8 mouse cellular contexts compared by ENCODE assay signal in the genomic region with DNA sequence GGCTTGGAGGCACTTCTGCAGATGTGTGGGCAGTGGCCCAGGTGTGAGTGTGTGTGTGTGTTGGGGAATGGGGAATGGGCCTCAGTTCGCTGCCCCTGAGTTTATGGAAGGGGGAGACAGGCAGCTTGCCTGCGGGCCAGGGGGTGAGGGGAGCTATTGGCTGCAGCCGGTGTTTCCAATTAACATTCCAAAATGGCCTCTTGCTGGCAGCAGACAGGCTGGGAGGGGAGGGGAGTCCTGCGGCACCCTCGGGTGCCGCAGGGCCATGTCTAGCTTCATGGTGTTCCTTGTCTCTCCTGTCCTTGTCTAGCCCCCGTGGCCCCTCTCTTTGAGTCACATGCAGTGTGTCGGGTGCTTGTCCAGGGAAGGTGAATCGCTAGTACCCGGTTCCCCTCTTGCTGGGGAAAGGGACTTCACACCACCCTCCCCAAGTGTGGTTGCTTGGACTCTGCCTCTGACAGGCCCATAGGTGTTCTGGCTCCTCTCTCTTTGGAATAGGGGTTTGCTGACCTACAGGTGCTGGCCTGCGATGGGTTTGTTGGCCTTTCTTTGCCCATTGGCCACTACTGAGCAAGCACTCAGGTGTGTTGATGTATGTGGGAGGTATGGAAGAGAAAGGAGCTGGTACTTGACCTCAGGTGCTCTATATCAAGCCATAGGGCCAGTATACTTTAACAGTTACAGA. TPM values are rescaled to one million over a fixed set of nuclear protein-coding genes. Genes with fewer than 3 reads are reported as not detected.
DNase-seq lines count a peak whose midpoint lies in the region; ATAC-seq and TF ChIP-seq lines count a peak whose summit lies in the region.

No protein-coding gene starts in this region.

- no peak for TF ChIP-seq RAD21 in MEL (IDR thresholded peaks at IDR 0.05; ENCODE audit: low read depth, low read length)

- H3K27me3 ChIP-seq in MEL (ENCODE audit: control insufficient read depth in 1 of 2, insufficient read depth in 2 of 2, low read length in 2 of 2): no peaks in the 10 kb centered on the region
- peaks cover 6% of the 10 kb centered on the region; the same call in 1 of the 2 replicates for H3K27me3 ChIP-seq in forebrain, embryonic 12.5 days
- H3K27me3 ChIP-seq in hindbrain, embryonic 15.5 days: no peaks in the 10 kb centered on the region
- H3K27me3 ChIP-seq in lung, embryonic 15.5 days: no peaks in the 10 kb centered on the region
- no peaks in the 10 kb centered on the region for H3K27me3 ChIP-seq in stomach, embryonic 15.5 days (replicated peaks)

- H3K4me3 ChIP-seq in MEL (ENCODE audit: control insufficient read depth in 1 of 2, insufficient read depth in 1 of 2, low read depth in 2 of 2, low read length in 2 of 2): peak overlapping the region; percentile 58 to 80
- peak overlapping the region; percentile 89 for H3K4me3 ChIP-seq in forebrain, embryonic 12.5 days (replicated peaks)
- H3K4me3 ChIP-seq in hindbrain, embryonic 15.5 days: peak overlapping the region; percentile 89
- H3K4me3 ChIP-seq in lung, embryonic 15.5 days: peak overlapping the region; percentile 98
- H3K4me3 ChIP-seq in stomach, embryonic 15.5 days (replicated peaks): peak overlapping the region; percentile 94

- H3K36me3 ChIP-seq in MEL (ENCODE audit: control insufficient read depth in 1 of 2, insufficient read depth in 2 of 2, low read length in 2 of 2): peaks cover 0 to 4% of the 10 kb centered on the region in 2 experiments; a peak in 2 of 4 replicates
- H3K36me3 ChIP-seq in forebrain, embryonic 12.5 days (replicated peaks): peaks cover 38% of the 10 kb centered on the region
- peaks cover 14% of the 10 kb centered on the region for H3K36me3 ChIP-seq in hindbrain, embryonic 15.5 days
- H3K36me3 ChIP-seq in lung, embryonic 15.5 days: peaks cover 23% of the 10 kb centered on the region
- H3K36me3 ChIP-seq in stomach, embryonic 15.5 days: peaks cover 18% of the 10 kb centered on the region

- peak overlapping the region; percentile 83 for H3K9ac ChIP-seq in MEL (ENCODE audit: control insufficient read depth, low read depth, low read length, poor library complexity, severe bottlenecking)
- peak overlapping the region; percentile 94 for H3K9ac ChIP-seq in forebrain, embryonic 12.5 days
- H3K9ac ChIP-seq in hindbrain, embryonic 15.5 days: peak overlapping the region; percentile 80
- peak overlapping the region; percentile 93 for H3K9ac ChIP-seq in lung, embryonic 15.5 days
- H3K9ac ChIP-seq in stomach, embryonic 15.5 days: peak overlapping the region; percentile 87

- no peak for ATAC-seq in forebrain, embryonic 12.5 days (ENCODE audit: low FRiP score)
- ATAC-seq in hindbrain, embryonic 15.5 days (ENCODE audit: low FRiP score, low read depth): no peak
- ATAC-seq in lung, embryonic 15.5 days (ENCODE audit: borderline replicate concordance, extremely low read depth, low FRiP score, low TSS enrichment): no peak
- ATAC-seq in stomach, embryonic 15.5 days (ENCODE audit: insufficient read depth, low FRiP score, low read depth): no peak

- no peak for TF ChIP-seq CTCF in MEL (IDR thresholded peaks at IDR 0.05 in 2 of 3, conservative IDR thresholded peaks at IDR 0.05 in 1 of 3; ENCODE audit: control insufficient read depth in 1 of 3, insufficient read depth in 1 of 3, low read depth in 2 of 3, low read length in 3 of 3, poor library complexity in 1 of 3, severe bottlenecking in 1 of 3)

- H3K27ac ChIP-seq in MEL (ENCODE audit: control insufficient read depth, low read depth, low read length): no peak overlapping the region
- H3K27ac ChIP-seq in forebrain, embryonic 12.5 days: peak overlapping the region; percentile 97; the same call in 1 of the 2 replicates
- peak overlapping the region; percentile 98 for H3K27ac ChIP-seq in hindbrain, embryonic 15.5 days (replicated peaks)
- H3K27ac ChIP-seq in lung, embryonic 15.5 days: peak overlapping the region; percentile 98
- H3K27ac ChIP-seq in stomach, embryonic 15.5 days: peak overlapping the region; percentile 98

- peak overlapping the region; percentile 86 for H3K4me2 ChIP-seq in forebrain, embryonic 12.5 days
- H3K4me2 ChIP-seq in hindbrain, embryonic 15.5 days: peak overlapping the region; percentile 96
- peak overlapping the region; percentile 99 for H3K4me2 ChIP-seq in lung, embryonic 15.5 days
- peak overlapping the region; percentile 100 for H3K4me2 ChIP-seq in stomach, embryonic 15.5 days

- H3K4me1 ChIP-seq in MEL (ENCODE audit: control insufficient read depth in 1 of 2, insufficient read depth in 2 of 2, low read length in 2 of 2): peaks cover 0 to 16% of the 10 kb centered on the region in 2 experiments; a peak in 2 of 4 replicates
- H3K4me1 ChIP-seq in forebrain, embryonic 12.5 days: peaks cover 54% of the 10 kb centered on the region
- peaks cover 39% of the 10 kb centered on the region for H3K4me1 ChIP-seq in hindbrain, embryonic 15.5 days (replicated peaks)
- peaks cover 45% of the 10 kb centered on the region for H3K4me1 ChIP-seq in lung, embryonic 15.5 days
- peaks cover 32% of the 10 kb centered on the region for H3K4me1 ChIP-seq in stomach, embryonic 15.5 days

- H3K79me2 ChIP-seq in MEL (ENCODE audit: control insufficient read depth, insufficient read depth, low read length, poor library complexity): peaks cover 15% of the 10 kb centered on the region

- TF ChIP-seq POLR2A in MEL (IDR thresholded peaks at IDR 0.05; ENCODE audit: control insufficient read depth in 1 of 2, insufficient read depth in 1 of 2, low read depth in 1 of 2, low read length in 2 of 2, poor library complexity in 1 of 2): no peak

- no peak for TF ChIP-seq EP300 in MEL (IDR thresholded peaks at IDR 0.05; ENCODE audit: low read depth in 1 of 2, low read length in 2 of 2)

- WGBS in forebrain, embryonic 12.5 days: 6% methylated on average over 11 of the region's 11 CpGs
- WGBS in hindbrain, embryonic 15.5 days: 7% methylated on average over 11 of the region's 11 CpGs
- WGBS in lung, embryonic 15.5 days: 6% methylated on average over 11 of the region's 11 CpGs
- WGBS in stomach, embryonic 15.5 days: 6% methylated on average over 11 of the region's 11 CpGs

- peak; percentile 57 for DNase-seq in kidney, adult 18-20 months
- DNase-seq in kidney, adult 11 months: no peak
- no peak for DNase-seq in MEL (ENCODE audit: low read depth, low spot score)
- no peak for DNase-seq in spleen, adult 12 weeks (ENCODE audit: low spot score)

- no peaks in the 10 kb centered on the region for H3K9me3 ChIP-seq in MEL (replicated peaks; ENCODE audit: insufficient read depth, low read length)
- H3K9me3 ChIP-seq in forebrain, embryonic 12.5 days: no peaks in the 10 kb centered on the region
- no peaks in the 10 kb centered on the region for H3K9me3 ChIP-seq in hindbrain, embryonic 15.5 days
- H3K9me3 ChIP-seq in lung, embryonic 15.5 days: no peaks in the 10 kb centered on the region
- H3K9me3 ChIP-seq in stomach, embryonic 15.5 days: no peaks in the 10 kb centered on the region

TF ChIP-seq in MEL, 35 proteins besides CTCF, POLR2A, EP300 and RAD21:
- TF ChIP-seq CHD1 (IDR thresholded peaks at IDR 0.05; ENCODE audit: low read depth, low read length) (no peak), ZC3H11A (IDR thresholded peaks at IDR 0.05; ENCODE audit: low read depth, low read length) (no peak), TBP (IDR thresholded peaks at IDR 0.05; ENCODE audit: low read depth, low read length) (no peak), KAT2A (conservative IDR thresholded peaks at IDR 0.05; ENCODE audit: low read depth, low read length) (no peak), MYC (IDR thresholded peaks at IDR 0.05; ENCODE audit: low read depth, low read length) (no peak), CHD2 (IDR thresholded peaks at IDR 0.05; ENCODE audit: low read length) (no peak), RCOR1 (IDR thresholded peaks at IDR 0.05; ENCODE audit: low read depth, low read length) (no peak), USF1 (IDR thresholded peaks at IDR 0.05; ENCODE audit: low read depth, low read length) (no peak), SMC3 (IDR thresholded peaks at IDR 0.05; ENCODE audit: low read depth, low read length) (no peak), MAX (IDR thresholded peaks at IDR 0.05; ENCODE audit: low read length) (no peak)

RNA-seq across cellular contexts. Expression of a gene that starts 1.5 kb away (rescaled TPM):
- total RNA-seq in MEL (2012; rRNA removed): 5.4 and 5.5 TPM in 2 replicates
- polyA plus RNA-seq in MEL (2012; ENCODE audit: insufficient read depth in 1 of 2, insufficient read length in 2 of 2, low read depth in 1 of 2, low replicate concordance in 2 of 2, missing spikeins in 1 of 2): 10 to 100 TPM in 1 of 2 experiments, not detected in 1; 12.2 TPM
- polyA plus RNA-seq in forebrain, embryonic 12.5 days (2016; fragmentation: Nextera tagmentation; extraction: Ambion mirVana): 12.1 and 16.3 TPM in 2 replicates
- 13.3 and 15.0 TPM in 2 replicates for polyA plus RNA-seq in hindbrain, embryonic 15.5 days (2015; fragmentation: Nextera tagmentation; extraction: Ambion mirVana)
- 16.5 and 17.5 TPM in 2 replicates for polyA plus RNA-seq in lung, embryonic 15.5 days (2015; fragmentation: Nextera tagmentation; extraction: Ambion mirVana)
- 16.8 and 17.1 TPM in 2 replicates for polyA plus RNA-seq in stomach, embryonic 15.5 days (2015; fragmentation: Nextera tagmentation; extraction: Ambion mirVana)

RNA-seq across cellular contexts. Expression of a gene that starts 59.3 kb away (rescaled TPM):
- total RNA-seq in MEL (2012; rRNA removed): 49.4 and 60.8 TPM in 2 replicates
- 100 to 1,000 TPM in 1 of 2 experiments, not detected in 1; 761 TPM for polyA plus RNA-seq in MEL (2012; ENCODE audit: insufficient read depth in 1 of 2, insufficient read length in 2 of 2, low read depth in 1 of 2, low replicate concordance in 2 of 2, missing spikeins in 1 of 2)
- 757 and 770 TPM in 2 replicates for polyA plus RNA-seq in forebrain, embryonic 12.5 days (2016; fragmentation: Nextera tagmentation; extraction: Ambion mirVana)
- polyA plus RNA-seq in hindbrain, embryonic 15.5 days (2015; fragmentation: Nextera tagmentation; extraction: Ambion mirVana): 620 and 631 TPM in 2 replicates
- 988 and 1,033 TPM in 2 replicates for polyA plus RNA-seq in lung, embryonic 15.5 days (2015; fragmentation: Nextera tagmentation; extraction: Ambion mirVana)
- 805 and 953 TPM in 2 replicates for polyA plus RNA-seq in stomach, embryonic 15.5 days (2015; fragmentation: Nextera tagmentation; extraction: Ambion mirVana)
